Mouse (Mus musculus) lung, adult 2 months (tissue): ENCODE measurements around the gene Il27ra. TPM values are rescaled to one million over a fixed set of nuclear protein-coding genes. Genes with fewer than 3 reads are reported as not detected.

Source experiments
- DNase-seq: peaks from one replicate; pipeline ENCODE4 v3.0.0; 2022
- H3K4me1 ChIP-seq: fragments of 200-500 bp; 2 replicates; pipeline ENCODE4 v1.6.1; 2011; ENCODE audit warnings: low read length; ENCODE audit not compliant: control insufficient read depth, insufficient read depth
- H3K4me3 ChIP-seq: fragments of 200-500 bp; replicated peaks from 2 replicates; pipeline ENCODE3; 2011; ENCODE audit warnings: low read depth, mild to moderate bottlenecking, control low read depth, low read length; ENCODE audit errors: extremely low read depth
- CTCF ChIP-seq: fragments of 200-500 bp; IDR thresholded peaks from 2 replicates; pipeline ENCODE4 v1.5.1; 2011; ENCODE audit warnings: mild to moderate bottlenecking, low read length, control low read depth; ENCODE audit not compliant: insufficient read depth
- POLR2A ChIP-seq: fragments of 200-500 bp; IDR thresholded peaks from 2 replicates; pipeline ENCODE4 v1.6.1; 2011; ENCODE audit warnings: low read depth, mild to moderate bottlenecking, control low read depth, low read length, borderline replicate concordance; ENCODE audit errors: extremely low read depth
- WGBS: fragments of 180-500 bp; shearing (Covaris S2); methylation state at CpG from one replicate; pipeline ENCODE4 v1.1.7; 2018; 5-methylcytosine and 5-hydroxymethylcytosine counted together
- polyA plus RNA-seq: library from polyadenylated mRNA; depleted of rRNA; stranded (reverse); fragments of >200 nt; gene quantifications from 2 replicates; pipeline ENCODE4 v1.2.3, GENCODE M21; 2012

Gene Il27ra
- polyA plus RNA-seq, 1 experiment: 7.5 TPM

GRCm38 (mm10) chr8:84076412-84076811 is 34.0 kb upstream of the Il27ra start:
- TF ChIP-seq POLR2A (no peak), CTCF (no peak)
- 86% methylated on average over 1 of the region's 1 CpGs for WGBS
- no peak for DNase-seq

GRCm38 (mm10) chr8:84073230-84073976 is 31.0 kb upstream of the Il27ra start:
- TF ChIP-seq CTCF (no peak), POLR2A (no peak)
- DNase-seq: no peak
- WGBS: 68% methylated on average over 10 of the region's 10 CpGs
- Histone ChIP-seq H3K4me1 (peaks cover 14% of the 10 kb centered on the region), H3K4me3 (no peak overlapping the region)

More at GRCm38 (mm10) chr8:84076412-84076811, 34.0 kb upstream of the Il27ra start:
- peaks cover 12% of the 10 kb centered on the region for H3K4me1 ChIP-seq
- no peak overlapping the region for H3K4me3 ChIP-seq

- Histone ChIP-seq H3K4me3 (no peak overlapping the region), H3K4me1 (peaks cover 16% of the 10 kb centered on the region)
- TF ChIP-seq CTCF (no peak), POLR2A (no peak)
- 88% methylated on average over 10 of the region's 10 CpGs for WGBS
- DNase-seq: no peak
Observed at GRCm38 (mm10) chr8:84072321-84072720, 29.9 kb upstream of the Il27ra start.

GRCm38 (mm10) chr8:84071921-84072320 is 29.5 kb upstream of the Il27ra start:
- H3K4me1 ChIP-seq: peaks cover 16% of the 10 kb centered on the region
- WGBS: 42% methylated on average over 3 of the region's 3 CpGs
- TF ChIP-seq CTCF (no peak), POLR2A (no peak)
- no peak for DNase-seq
- no peak overlapping the region for H3K4me3 ChIP-seq

GRCm38 (mm10) chr8:84070667-84071066 is 28.3 kb upstream of the Il27ra start:
- Histone ChIP-seq H3K4me3 (no peak overlapping the region), H3K4me1 (peaks cover 16% of the 10 kb centered on the region)
- WGBS: 59% methylated on average over 2 of the region's 2 CpGs
- no peak for DNase-seq
- TF ChIP-seq POLR2A (no peak), CTCF (no peak)

- DNase-seq: no peak
- TF ChIP-seq CTCF (no peak), POLR2A (no peak)
- Histone ChIP-seq H3K4me3 (no peak overlapping the region), H3K4me1 (peaks cover 16% of the 10 kb centered on the region)
- 75% methylated on average over 5 of the region's 5 CpGs for WGBS
Observed at GRCm38 (mm10) chr8:84070241-84070640, 27.9 kb upstream of the Il27ra start.

- no peak overlapping the region for H3K4me3 ChIP-seq
- no peak for DNase-seq
- H3K4me1 ChIP-seq: peaks cover 16% of the 10 kb centered on the region
- WGBS: 59% methylated on average over 2 of the region's 2 CpGs
- TF ChIP-seq CTCF (no peak), POLR2A (no peak)
Observed at GRCm38 (mm10) chr8:84069750-84070149, 27.4 kb upstream of the Il27ra start.

GRCm38 (mm10) chr8:84069169-84069568 is 26.8 kb upstream of the Il27ra start:
- TF ChIP-seq POLR2A (no peak), CTCF (no peak)
- no peak overlapping the region for H3K4me3 ChIP-seq
- H3K4me1 ChIP-seq: peaks cover 16% of the 10 kb centered on the region
- WGBS: 17% methylated on average over 1 of the region's 1 CpGs
- DNase-seq: no peak

GRCm38 (mm10) chr8:84068316-84069035 is 26.1 kb upstream of the Il27ra start:
- no peak for TF ChIP-seq CTCF
- no peak for TF ChIP-seq POLR2A
- WGBS: 27% methylated on average over 12 of the region's 12 CpGs
- Histone ChIP-seq H3K4me3 (no peak overlapping the region), H3K4me1 (peaks cover 16% of the 10 kb centered on the region)
- no peak for DNase-seq
